Mouse (Mus musculus) mouse trophoblast stem cell (cell line): ENCODE measurements around the gene Lingo3.

Experiments used
- in situ Hi-C, 2 experiments: fragments of 300-500 bp; cut with MseI, MboI; formaldehyde crosslinking; loops; 2 replicates in 1 of 2; 3 replicates in 1 of 2; pipeline ENCODE4 v1.15.1; 2025

Gene Lingo3

GRCm38 (mm10) chr10:80845055-80845693 is 1.3 kb upstream of the Lingo3 start:
- in situ Hi-C loops = no loop called here

- in situ Hi-C loops = no loop called here
These were observed 530 bp downstream of the Lingo3 start for GRCm38 (mm10) chr10:80843087-80843930.

GRCm38 (mm10) chr10:80842334-80842733 is 1.5 kb downstream of the Lingo3 start:
- in situ Hi-C loops = no loop called here

GRCm38 (mm10) chr10:80841685-80842084 is 2.2 kb downstream of the Lingo3 start:
- in situ Hi-C loops = no loop called here

GRCm38 (mm10) chr10:80839848-80840247 is 4.0 kb downstream of the Lingo3 start:
- in situ Hi-C loops = no loop called here

- in situ Hi-C loops = no loop called here
These were observed 5.4 kb downstream of the Lingo3 start for GRCm38 (mm10) chr10:80838346-80838912.

- in situ Hi-C loops = no loop called here
These were observed 6.0 kb downstream of the Lingo3 start for GRCm38 (mm10) chr10:80837827-80838226.

GRCm38 (mm10) chr10:80836949-80837379 is 6.9 kb downstream of the Lingo3 start:
- in situ Hi-C loops = no loop called here

GRCm38 (mm10) chr10:80835617-80836016 is 8.2 kb downstream of the Lingo3 start:
- in situ Hi-C loops = no loop called here

- in situ Hi-C loops = no loop called here
These were observed 11.0 kb downstream of the Lingo3 start for GRCm38 (mm10) chr10:80832818-80833217.

GRCm38 (mm10) chr10:80831136-80831535 is 12.7 kb downstream of the Lingo3 start:
- in situ Hi-C loops = no loop called here

- in situ Hi-C loops = loop anchor here in 1 of 2 experiments (5.0 kb wide), 1 partner anchor 48 kb away; no protein-coding TSS in a partner anchor
These were observed 14.2 kb downstream of the Lingo3 start for GRCm38 (mm10) chr10:80829359-80830278.

GRCm38 (mm10) chr10:80828587-80828986 is 15.3 kb downstream of the Lingo3 start:
- in situ Hi-C loops = loop anchor here in 1 of 2 experiments (5.0 kb wide), 1 partner anchor 49 kb away; no protein-coding TSS in a partner anchor

- in situ Hi-C loops = loop anchor here in 1 of 2 experiments (5.0 kb wide), 1 partner anchor 49 kb away; no protein-coding TSS in a partner anchor
These were observed 15.9 kb downstream of the Lingo3 start for GRCm38 (mm10) chr10:80827870-80828420.

- in situ Hi-C loops = loop anchor here in 1 of 2 experiments (5.0 kb wide), 1 partner anchor 50 kb away; no protein-coding TSS in a partner anchor
These were observed 16.6 kb downstream of the Lingo3 start for GRCm38 (mm10) chr10:80827063-80827869.

GRCm38 (mm10) chr10:80826151-80827062 is 17.4 kb downstream of the Lingo3 start, which contains the start of gene Oaz1:
Oaz1 (plus strand) TSS chr10:80826656.
- in situ Hi-C loops = loop anchor here in 1 of 2 experiments (5.0 kb wide), 1 partner anchor 51 kb away; no protein-coding TSS in a partner anchor

- in situ Hi-C loops = loop anchor here (5.0 kb wide), 2 partner anchors 52 to 57 kb away; no protein-coding TSS in a partner anchor
These were observed 19.0 kb downstream of the Lingo3 start for GRCm38 (mm10) chr10:80824827-80825226.

- in situ Hi-C loops = loop anchor here in 1 of 2 experiments (5.0 kb wide), 1 partner anchor 58 kb away; no protein-coding TSS in a partner anchor
These were observed 19.8 kb downstream of the Lingo3 start for GRCm38 (mm10) chr10:80823847-80824643.
